Mouse (Mus musculus): ENCODE measurements at regions not wholly inside any gene's neighbourhood (a gene's known extent, or its start where the extent isn't known, plus 50 kb on each side); places are given as distances from the start of the nearest gene placed in this dataset.
"Not testable (repeated sequence)": the region's sequence is repeated elsewhere in the genome, so short reads cannot be mapped to it uniquely, and the experiment has no call there.

GRCm38 (mm10) chr13:75366723-75367426 is 277.2 kb downstream of the Pcsk1 start:
- H3K27me3 ChIP-seq (ENCODE audit: control insufficient read depth, insufficient read depth, low read length), result no peaks in the 10 kb centered on the region
- no peaks in the 10 kb centered on the region for H3K9me3 ChIP-seq (ENCODE audit: control insufficient read depth, low read length)
- no peaks in the 10 kb centered on the region for H3K36me3 ChIP-seq (replicated peaks; ENCODE audit: control insufficient read depth, insufficient read depth, low read depth)
- WGBS (ENCODE audit: insufficient replicate concordance), result 49% methylated on average over 3 of the region's 3 CpGs
- peak; percentile 20 to 42 (median 22) for DNase-seq (ENCODE audit: low read depth in 3 of 3, low spot score in 3 of 3)
- H3K4me3 ChIP-seq (ENCODE audit: insufficient read depth in 1 of 2, low read depth in 2 of 2, low read length in 2 of 2), result no peak overlapping the region
- TF ChIP-seq EP300 (IDR thresholded peaks at IDR 0.05; ENCODE audit: low read depth) (no peak), CTCF (IDR thresholded peaks at IDR 0.05; ENCODE audit: low read depth) (no peak)
- peak; percentile 87 for ATAC-seq (ENCODE audit: insufficient read depth)
- H3K4me2 ChIP-seq (ENCODE audit: low read depth), result no peak overlapping the region
- H3K27ac ChIP-seq, result no peak overlapping the region
- H3K9ac ChIP-seq (replicated peaks), result no peak overlapping the region
- peaks cover 0 to 8% of the 10 kb centered on the region in 2 experiments; a peak in 1 of 4 replicates for H3K4me1 ChIP-seq (replicated peaks; ENCODE audit: control insufficient read depth in 2 of 2, insufficient read depth in 2 of 2, low read length in 1 of 2)

- H3K4me3 ChIP-seq (ENCODE audit: insufficient read depth in 1 of 2, low read depth in 2 of 2, low read length in 2 of 2), result no peak overlapping the region
- no peak overlapping the region for H3K4me2 ChIP-seq (ENCODE audit: low read depth)
- peaks cover 0 to 8% of the 10 kb centered on the region in 2 experiments; a peak in 1 of 4 replicates for H3K4me1 ChIP-seq (replicated peaks; ENCODE audit: control insufficient read depth in 2 of 2, insufficient read depth in 2 of 2, low read length in 1 of 2)
- no peaks in the 10 kb centered on the region for H3K27me3 ChIP-seq (ENCODE audit: control insufficient read depth, insufficient read depth, low read length)
- DNase-seq (ENCODE audit: low read depth in 3 of 3, low spot score in 3 of 3) (no peak), ATAC-seq (ENCODE audit: insufficient read depth) (no peak)
- no peaks in the 10 kb centered on the region for H3K36me3 ChIP-seq (replicated peaks; ENCODE audit: control insufficient read depth, insufficient read depth, low read depth)
- no peak overlapping the region for H3K27ac ChIP-seq
- no peak overlapping the region for H3K9ac ChIP-seq (replicated peaks)
- TF ChIP-seq CTCF (IDR thresholded peaks at IDR 0.05; ENCODE audit: low read depth) (no peak), EP300 (IDR thresholded peaks at IDR 0.05; ENCODE audit: low read depth) (no peak)
- H3K9me3 ChIP-seq (ENCODE audit: control insufficient read depth, low read length), result no peaks in the 10 kb centered on the region
- 46% methylated on average over 7 of the region's 7 CpGs for WGBS (ENCODE audit: insufficient replicate concordance)
These were observed 278.7 kb downstream of the Pcsk1 start for GRCm38 (mm10) chr13:75368249-75368800.

- TF ChIP-seq EP300 (IDR thresholded peaks at IDR 0.05; ENCODE audit: low read depth), result peak; percentile 52
- H3K36me3 ChIP-seq (replicated peaks; ENCODE audit: control insufficient read depth, insufficient read depth, low read depth); H3K4me3 ChIP-seq (ENCODE audit: insufficient read depth in 1 of 2, low read depth in 2 of 2, low read length in 2 of 2); H3K4me1 ChIP-seq (replicated peaks; ENCODE audit: control insufficient read depth in 2 of 2, insufficient read depth in 2 of 2, low read length in 1 of 2); H3K9ac ChIP-seq (replicated peaks); H3K27ac ChIP-seq; H3K4me2 ChIP-seq (ENCODE audit: low read depth); DNase-seq (ENCODE audit: low read depth in 3 of 3, low spot score in 3 of 3); H3K9me3 ChIP-seq (ENCODE audit: control insufficient read depth, low read length); H3K27me3 ChIP-seq (ENCODE audit: control insufficient read depth, insufficient read depth, low read length): not testable (repeated sequence)
- peak; percentile 68; the same call in 1 of the 2 replicates for ATAC-seq (ENCODE audit: insufficient read depth)
- 15% methylated on average over 3 of the region's 3 CpGs for WGBS (ENCODE audit: insufficient replicate concordance)
These were observed 287.5 kb downstream of the Pcsk1 start for GRCm38 (mm10) chr13:75377100-75377499.

GRCm38 (mm10) chr13:75377717-75378116 is 288.1 kb downstream of the Pcsk1 start:
- TF ChIP-seq EP300 (IDR thresholded peaks at IDR 0.05; ENCODE audit: low read depth) (no peak), CTCF (IDR thresholded peaks at IDR 0.05; ENCODE audit: low read depth) (no peak)
- no peak overlapping the region for H3K27ac ChIP-seq
- peak overlapping the region; percentile 6; the same call in 1 of the 2 replicates for H3K4me2 ChIP-seq (ENCODE audit: low read depth)
- no peaks in the 10 kb centered on the region for H3K36me3 ChIP-seq (replicated peaks; ENCODE audit: control insufficient read depth, insufficient read depth, low read depth)
- WGBS (ENCODE audit: insufficient replicate concordance), result 21% methylated on average over 1 of the region's 1 CpGs
- no peak overlapping the region for H3K9ac ChIP-seq (replicated peaks)
- peak in 1 of 3 experiments; percentile 23 for DNase-seq (ENCODE audit: low read depth in 3 of 3, low spot score in 3 of 3)
- no peaks in the 10 kb centered on the region for H3K27me3 ChIP-seq (ENCODE audit: control insufficient read depth, insufficient read depth, low read length)
- H3K4me1 ChIP-seq (replicated peaks; ENCODE audit: control insufficient read depth in 2 of 2, insufficient read depth in 2 of 2, low read length in 1 of 2), result peaks cover 0 to 7% of the 10 kb centered on the region in 2 experiments; a peak in 2 of 4 replicates
- peak; percentile 59; the same call in 1 of the 2 replicates for ATAC-seq (ENCODE audit: insufficient read depth)
- H3K4me3 ChIP-seq (ENCODE audit: insufficient read depth in 1 of 2, low read depth in 2 of 2, low read length in 2 of 2), result no peak overlapping the region
- no peaks in the 10 kb centered on the region for H3K9me3 ChIP-seq (ENCODE audit: control insufficient read depth, low read length)

DNA sequence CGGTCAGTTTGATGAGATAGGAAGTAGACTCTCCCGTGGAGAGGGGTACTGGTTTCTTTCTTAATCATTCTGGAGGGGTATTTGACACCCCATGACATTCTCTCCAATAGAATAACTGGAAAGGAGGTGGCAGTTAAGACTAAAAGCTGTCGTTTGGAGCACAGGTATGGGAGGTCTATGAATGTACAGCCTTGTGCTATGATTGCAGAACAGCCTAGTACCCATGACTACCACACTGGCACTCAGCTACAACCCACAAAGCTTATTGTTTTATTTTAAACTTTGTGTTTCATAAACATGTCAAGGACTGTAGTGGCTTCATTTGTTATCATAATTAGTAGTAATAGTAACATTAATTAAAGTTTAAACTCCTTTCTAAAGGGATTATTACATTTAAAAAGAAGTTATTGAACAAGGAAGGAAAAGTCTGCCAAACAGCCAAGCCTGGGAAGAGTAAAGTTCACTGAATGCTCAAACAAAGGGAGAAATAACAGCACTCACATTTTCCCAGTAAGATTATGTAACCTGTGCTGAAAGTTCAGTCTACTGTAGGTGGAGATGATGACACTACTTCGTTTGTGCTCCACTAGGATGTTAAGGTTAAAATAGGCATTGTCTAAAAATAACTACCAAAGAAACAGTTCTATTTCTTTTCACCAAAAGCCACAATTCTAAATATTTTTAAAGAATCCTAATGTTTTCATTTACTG is 295.2 kb downstream of the Pcsk1 start:
- TF ChIP-seq EP300 (IDR thresholded peaks at IDR 0.05; ENCODE audit: low read depth) (no peak), CTCF (IDR thresholded peaks at IDR 0.05; ENCODE audit: low read depth) (no peak)
- Histone ChIP-seq H3K27me3 (ENCODE audit: control insufficient read depth, insufficient read depth, low read length) (no peaks in the 10 kb centered on the region), H3K36me3 (replicated peaks; ENCODE audit: control insufficient read depth, insufficient read depth, low read depth) (no peaks in the 10 kb centered on the region), H3K27ac (no peak overlapping the region), H3K4me2 (ENCODE audit: low read depth) (no peak overlapping the region), H3K4me3 (ENCODE audit: insufficient read depth in 1 of 2, low read depth in 2 of 2, low read length in 2 of 2) (no peak overlapping the region), H3K4me1 (replicated peaks; ENCODE audit: control insufficient read depth in 2 of 2, insufficient read depth in 2 of 2, low read length in 1 of 2) (peaks cover 0 to 3% of the 10 kb centered on the region in 2 experiments; a peak in 1 of 4 replicates), H3K9ac (replicated peaks) (no peak overlapping the region), H3K9me3 (ENCODE audit: control insufficient read depth, low read length) (no peaks in the 10 kb centered on the region)
- DNase-seq (ENCODE audit: low read depth in 3 of 3, low spot score in 3 of 3) (no peak), ATAC-seq (ENCODE audit: insufficient read depth) (no peak)
- 40% methylated on average over 4 of the region's 4 CpGs for WGBS (ENCODE audit: insufficient replicate concordance)

Data from liver, embryonic 14.5 days (tissue).